20 mouse cellular contexts compared by ENCODE assay signal in genomic region chr6:148845629-148846028, GRCm38 (mm10). TPM values are rescaled to one million over a fixed set of nuclear protein-coding genes. Genes with fewer than 3 reads are reported as not detected.
DNase-seq lines count a peak whose midpoint lies in the region; ATAC-seq and TF ChIP-seq lines count a peak whose summit lies in the region.
"Had no signal": no experiment of that assay in that cellular context is flagged by ENCODE, and none has a peak within 500 bp of the region (broad histone marks: within the 10 kb centered on the region; RNA-seq: fewer than 3 reads in every experiment).

No protein-coding gene starts in this region.

- dilution Hi-C loops in CH12.LX (cut with MboI; ENCODE audit: extremely low pct_ligation_motif_present, extremely low pct_unique_long_range_greater_than_20kb, low sequenced_read_pairs) = no loop called here

- H3K9me3 ChIP-seq in CH12.LX (replicated peaks; ENCODE audit: low read length) (no peaks in the 10 kb centered on the region), ES-E14 (ENCODE audit: control insufficient read depth, insufficient read depth, low read depth, low read length) (no peaks in the 10 kb centered on the region)
- no peaks in the 10 kb centered on the region for H3K9me3 ChIP-seq in midbrain, embryonic 16.5 days (replicated peaks; ENCODE audit: control insufficient read depth, low read length, poor library complexity, severe bottlenecking)
- H3K9me3 ChIP-seq: G1E had no signal

- no peak for ATAC-seq in midbrain, embryonic 16.5 days
- ATAC-seq: activated CD4-positive, CD25-positive, alpha-beta regulatory T cell, adult 4 months; CD4-positive, CD25-positive, alpha-beta regulatory T cell, adult 4 months; Patski had no signal

- no peak for TF ChIP-seq RAD21 in CH12.LX (IDR thresholded peaks at IDR 0.05; ENCODE audit: low read depth, low read length)

- H3K4me3 ChIP-seq in CH12.LX (replicated peaks in 1 of 3; ENCODE audit: low read depth in 2 of 3, low read length in 2 of 3, poor library complexity in 1 of 3) (no peak overlapping the region), ES-E14 (ENCODE audit: insufficient read depth in 1 of 2, low read depth in 1 of 2, low read length in 2 of 2, poor library complexity in 1 of 2, severe bottlenecking in 1 of 2) (no peak overlapping the region)
- H3K4me3 ChIP-seq in midbrain, embryonic 16.5 days (ENCODE audit: low read depth, low read length) = no peak overlapping the region

- DNase-seq in CH12.LX (ENCODE audit: extremely low read depth) (no peak), ES-E14 (ENCODE audit: low read depth, low spot score) (no peak)
- DNase-seq in adrenal gland, adult 8-10 months = no peak
- DNase-seq: adrenal gland, adult 2 months; adrenal gland, postnatal 10 days; adrenal gland, postnatal 14 days; adrenal gland, postnatal 25 days; adrenal gland, postnatal 36 days; B cell, adult 2 months; cerebellum, adult 11 months; cerebellum, adult 11-12 months; cerebellum, adult 18-20 months; cerebellum, adult 2 months; cerebellum, adult 8-10 months; cerebellum, adult 9-10 months had no signal

- no peak for TF ChIP-seq EP300 in CH12.LX (IDR thresholded peaks at IDR 0.05; ENCODE audit: low read length)

- no peak for TF ChIP-seq POLR2A in CH12.LX (IDR thresholded peaks at IDR 0.05; ENCODE audit: low read depth, low read length)

- no peaks in the 10 kb centered on the region for H3K27me3 ChIP-seq in CH12.LX (replicated peaks)
- H3K27me3 ChIP-seq in midbrain, embryonic 16.5 days (ENCODE audit: control insufficient read depth, insufficient read depth, low read depth, low read length) = no peaks in the 10 kb centered on the region
- H3K27me3 ChIP-seq: Patski had no signal

- TF ChIP-seq CTCF in CH12.LX (conservative IDR thresholded peaks at IDR 0.05 in 1 of 2, IDR thresholded peaks at IDR 0.05 in 1 of 2; ENCODE audit: low read depth in 2 of 2, low read length in 2 of 2) = no peak

- no peaks in the 10 kb centered on the region for H3K79me2 ChIP-seq in CH12.LX (replicated peaks; ENCODE audit: control insufficient read depth, extremely low read depth, insufficient read depth, poor library complexity, severe bottlenecking)

- no peak overlapping the region for H3K4me2 ChIP-seq in CH12.LX (ENCODE audit: insufficient read depth, low read depth, poor library complexity, severe bottlenecking)
- H3K4me2 ChIP-seq in midbrain, embryonic 16.5 days (ENCODE audit: low read length) = no peak overlapping the region

- H3K36me3 ChIP-seq in CH12.LX (replicated peaks in 1 of 2; ENCODE audit: control insufficient read depth in 1 of 2, insufficient read depth in 1 of 2, low read length in 1 of 2) = no peaks in the 10 kb centered on the region
- peaks cover 4% of the 10 kb centered on the region; the same call in 1 of the 2 replicates for H3K36me3 ChIP-seq in ES-E14 (ENCODE audit: control insufficient read depth, insufficient read depth, low read length, poor library complexity, severe bottlenecking)
- peaks cover 4% of the 10 kb centered on the region; the same call in 1 of the 2 replicates for H3K36me3 ChIP-seq in midbrain, embryonic 16.5 days (ENCODE audit: control insufficient read depth, insufficient read depth, low read length)

- H3K9ac ChIP-seq in CH12.LX (ENCODE audit: insufficient read depth, low read depth) (no peak overlapping the region), ES-E14 (ENCODE audit: insufficient read depth, low read depth, low read length, poor library complexity, severe bottlenecking) (no peak overlapping the region)
- no peak overlapping the region for H3K9ac ChIP-seq in midbrain, embryonic 16.5 days (ENCODE audit: low read depth, low read length)

- in situ Hi-C loops in CH12.LX (cut with MboI; ENCODE audit: low pct_ligation_motif_present, low pct_unique_long_range_greater_than_20kb, low sequenced_read_pairs) = no loop called here
- in situ Hi-C loops in ES-E14 (cut with MboI; ENCODE audit: low sequenced_read_pairs in 2 of 2, unreplicated experiment in 2 of 2) = no loop called here

- H3K27ac ChIP-seq in CH12.LX (ENCODE audit: insufficient read depth, low read depth) = no peak overlapping the region
- H3K27ac ChIP-seq in ES-E14 (ENCODE audit: insufficient read depth, low read depth, low read length, poor library complexity, severe bottlenecking) = no peak overlapping the region
- no peak overlapping the region for H3K27ac ChIP-seq in midbrain, embryonic 16.5 days (ENCODE audit: low read length)

- no peaks in the 10 kb centered on the region for H3K4me1 ChIP-seq in CH12.LX (ENCODE audit: control insufficient read depth in 1 of 2, insufficient read depth in 2 of 2)
- no peaks in the 10 kb centered on the region for H3K4me1 ChIP-seq in ES-E14 (ENCODE audit: control insufficient read depth in 2 of 2, insufficient read depth in 2 of 2, low read length in 2 of 2, poor library complexity in 1 of 2)
- H3K4me1 ChIP-seq in midbrain, embryonic 16.5 days (ENCODE audit: control insufficient read depth, insufficient read depth, low read length) = no peaks in the 10 kb centered on the region

TF ChIP-seq in CH12.LX, 34 proteins besides CTCF, POLR2A, EP300 and RAD21:
- no peak for TF ChIP-seq ZNF384 (IDR thresholded peaks at IDR 0.05; ENCODE audit: low read depth, low read length)
- peak; percentile 71 for TF ChIP-seq MAFK (IDR thresholded peaks at IDR 0.05; ENCODE audit: insufficient replicate concordance, low read length)

TF ChIP-seq in ES-E14, 5 proteins besides CTCF, POLR2A, EP300 and RAD21:
- TF ChIP-seq MAFK (IDR thresholded peaks at IDR 0.05; ENCODE audit: insufficient read depth, low read depth, low read length) (peak; percentile 68), ZNF384 (IDR thresholded peaks at IDR 0.05; ENCODE audit: low read depth, low read length) (no peak)
TF ChIP-seq in ES-E14: peak in this region for 1.

RNA-seq across cellular contexts. Expression of gene Ipo8, which starts 14.4 kb away (rescaled TPM):
- total RNA-seq in CH12.LX (2012; rRNA removed) (17.6 and 21.3 TPM in 2 replicates), CH12.LX (2014; rRNA removed) (23.6 and 25.5 TPM in 2 replicates), ES-E14 (2012; rRNA removed) (35.8 and 38.4 TPM in 2 replicates)
- polyA plus RNA-seq in CH12.LX (2012; ENCODE audit: insufficient read length, low read depth) = 15.0 and 15.6 TPM in 2 replicates
- polyA plus RNA-seq in midbrain, embryonic 16.5 days (2015; fragmentation: Nextera tagmentation; extraction: Ambion mirVana) = 16.2 and 16.7 TPM in 2 replicates
- total RNA-seq in adrenal gland, adult 8-10 months (2022) = 10 to 100 TPM; 50.7 to 66.3 (median 58.2) TPM

RNA-seq across cellular contexts. Expression of gene Caprin2, which starts 50.4 kb away (rescaled TPM):
- total RNA-seq in CH12.LX (2012; rRNA removed) (0.92 and 0.93 TPM in 2 replicates), CH12.LX (2014; rRNA removed) (2.0 TPM in 2 replicates), ES-E14 (2012; rRNA removed) (24.8 and 25.7 TPM in 2 replicates)
- 2.9 and 3.2 TPM in 2 replicates for polyA plus RNA-seq in CH12.LX (2012; ENCODE audit: insufficient read length, low read depth)
- polyA plus RNA-seq in midbrain, embryonic 16.5 days (2015; fragmentation: Nextera tagmentation; extraction: Ambion mirVana) = 9.3 and 11.5 TPM in 2 replicates
- 10 to 100 TPM; 14.3 to 23.6 (median 16.8) TPM for total RNA-seq in adrenal gland, adult 8-10 months (2022)
